Mouse (Mus musculus) neutrophil, adult 83 days (primary cell): ENCODE data around the gene Sf3b2. TPM values are rescaled to one million over a fixed set of nuclear protein-coding genes. Genes with fewer than 3 reads are reported as not detected.

Experiments
- total RNA-seq, 2 experiments: library from RNA; stranded (reverse); gene quantifications; one replicate each; pipeline ENCODE4 v1.2.4; 2023

Gene Sf3b2
- total RNA-seq, result 100 to 1,000 TPM; 203 to 204 TPM

GRCm38 (mm10) chr19:5294972-5295735 lies at the start of gene Sf3b2:
TSS of gene Sf3b2 (minus strand) at chr19:5295455.

GRCm38 (mm10) chr19:5335441-5335840 lies 40.2 kb upstream of the Sf3b2 start, which contains the start of gene Catsper1:
TSS of gene Catsper1 (plus strand) at chr19:5335741.

GRCm38 (mm10) chr19:5297903-5298800 lies 2.9 kb upstream of the Sf3b2 start, which contains the start of gene Gal3st3:
TSS of gene Gal3st3 (plus strand) at chr19:5298331.

GRCm38 (mm10) chr19:5272801-5273733 lies 22.2 kb downstream of the Sf3b2 start, which contains the start of gene Pacs1:
TSS of gene Pacs1 (minus strand) at chr19:5273119.

Other genes starting within 250 kb of the Sf3b2 start
- gene Rin1, start 245.0 kb downstream of the Sf3b2 start, total RNA-seq, result under 1 TPM; 0.66 to 0.97 TPM
- under 1 TPM; 0.13 to 0.15 TPM for gene Cd248, start 227.4 kb downstream of the Sf3b2 start, total RNA-seq
- gene Tmem151a, start 209.9 kb downstream of the Sf3b2 start, total RNA-seq, result under 1 TPM in 1 of 2 experiments, not detected in 1; 0.15 TPM
- 10 to 100 TPM; 12.3 to 13.7 TPM for gene Yif1a, start 206.9 kb downstream of the Sf3b2 start, total RNA-seq
- 1 to 10 TPM in 1 of 2 experiments, under 1 TPM in 1; 0.51 to 1.2 TPM for gene Cnih2, start 196.9 kb downstream of the Sf3b2 start, total RNA-seq
- gene Rab1b, start 188.4 kb downstream of the Sf3b2 start, total RNA-seq, result 100 to 1,000 TPM; 129 to 130 TPM
- gene Klc2, start 176.9 kb downstream of the Sf3b2 start, total RNA-seq, result 10 to 100 TPM; 10.2 to 11.9 TPM
- 100 to 1,000 TPM in 1 of 2 experiments, 10 to 100 TPM in 1; 91.2 to 101 TPM for gene Pacs1, start 22.3 kb downstream of the Sf3b2 start, total RNA-seq
- gene Gal3st3, start 2.9 kb upstream of the Sf3b2 start, total RNA-seq, result not detected
- gene Catsper1, start 40.3 kb upstream of the Sf3b2 start, total RNA-seq, result not detected
- gene Cst6, start 54.1 kb upstream of the Sf3b2 start, total RNA-seq, result not detected
- gene Eif1ad, start 71.3 kb upstream of the Sf3b2 start, total RNA-seq, result 10 to 100 TPM; 20.3 to 20.6 TPM
- 10 to 100 TPM; 77.5 to 94.0 TPM for gene Banf1, start 71.7 kb upstream of the Sf3b2 start, total RNA-seq
- 10 to 100 TPM; 89.1 to 96.6 TPM for gene Sart1, start 93.2 kb upstream of the Sf3b2 start, total RNA-seq
- not detected for gene Tsga10ip, start 107.1 kb upstream of the Sf3b2 start, total RNA-seq
- gene Drap1, start 129.5 kb upstream of the Sf3b2 start, total RNA-seq, result 100 to 1,000 TPM; 104 to 121 TPM
- gene AI837181, start 129.7 kb upstream of the Sf3b2 start, total RNA-seq, result 10 to 100 TPM; 36.4 to 36.5 TPM
- gene Fosl1, start 152.1 kb upstream of the Sf3b2 start, total RNA-seq, result 10 to 100 TPM; 37.1 to 40.2 TPM
- gene Ccdc85b, start 162.4 kb upstream of the Sf3b2 start, total RNA-seq, result 1 to 10 TPM; 1.6 TPM
- gene Fibp, start 165.2 kb upstream of the Sf3b2 start, total RNA-seq, result 10 to 100 TPM; 47.8 to 53.1 TPM
- not detected for gene Ctsw, start 173.1 kb upstream of the Sf3b2 start, total RNA-seq
- 1 to 10 TPM in 1 of 2 experiments, under 1 TPM in 1; 0.53 to 1.8 TPM for gene Efemp2, start 178.5 kb upstream of the Sf3b2 start, total RNA-seq
- gene Mus81, start 192.9 kb upstream of the Sf3b2 start, total RNA-seq, result 10 to 100 TPM; 17.1 to 18.7 TPM
- 1,000 to 10,000 TPM; 1,642 to 1,678 TPM for gene Cfl1, start 195.0 kb upstream of the Sf3b2 start, total RNA-seq
- gene 1700020D05Rik, start 208.3 kb upstream of the Sf3b2 start, total RNA-seq, result 1 to 10 TPM; 1.2 to 1.4 TPM
- 1 to 10 TPM; 6.2 to 6.6 TPM for gene Snx32, start 215.1 kb upstream of the Sf3b2 start, total RNA-seq